Mouse (Mus musculus): ENCODE measurements around the gene Cryba2.

Cryba2 gene

DNA sequence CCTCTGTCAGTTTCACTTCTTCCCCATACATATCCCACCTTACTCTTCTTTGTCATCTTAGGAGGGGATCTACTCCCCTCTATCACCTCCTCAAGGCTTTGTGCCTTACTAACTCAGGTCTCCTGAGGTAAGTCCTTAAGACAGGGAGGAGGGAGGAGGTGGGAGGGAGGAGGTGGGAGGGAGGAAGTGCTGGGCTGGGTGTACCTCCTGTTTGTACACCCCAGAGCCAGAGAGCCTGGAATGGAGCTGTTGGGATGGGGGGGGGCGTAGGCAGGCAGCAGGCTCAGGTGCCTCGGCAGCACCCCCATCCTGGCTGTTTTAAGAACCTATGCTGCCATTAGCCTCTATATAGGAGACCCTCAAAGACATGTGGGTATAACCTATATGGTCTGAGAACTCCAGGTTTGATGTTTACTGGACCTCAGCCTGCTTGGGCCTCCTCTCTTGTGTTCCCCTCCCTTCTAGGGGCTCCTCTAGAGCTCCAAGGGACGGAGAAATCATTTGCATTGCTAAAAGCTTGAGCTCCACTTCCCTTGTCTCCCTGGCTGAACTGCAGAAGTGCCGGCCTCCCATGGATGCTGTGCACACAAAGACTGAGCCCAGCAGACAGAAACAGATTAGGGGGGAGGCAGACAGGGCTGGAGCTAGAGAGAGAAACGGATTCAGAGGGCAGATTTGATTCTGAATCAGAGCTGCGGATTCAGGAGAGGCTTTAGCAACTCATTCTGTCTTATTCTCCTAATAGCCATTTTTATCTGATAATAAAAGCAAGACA, 41.8 kb downstream of the Cryba2 start:
- in situ Hi-C loops (cut with MboI, MseI), result loop anchor here in 1 of 2 experiments (10.0 kb wide), 1 partner anchor 274 kb away; the partner anchor contains the start of gene Nhej1

DNA sequence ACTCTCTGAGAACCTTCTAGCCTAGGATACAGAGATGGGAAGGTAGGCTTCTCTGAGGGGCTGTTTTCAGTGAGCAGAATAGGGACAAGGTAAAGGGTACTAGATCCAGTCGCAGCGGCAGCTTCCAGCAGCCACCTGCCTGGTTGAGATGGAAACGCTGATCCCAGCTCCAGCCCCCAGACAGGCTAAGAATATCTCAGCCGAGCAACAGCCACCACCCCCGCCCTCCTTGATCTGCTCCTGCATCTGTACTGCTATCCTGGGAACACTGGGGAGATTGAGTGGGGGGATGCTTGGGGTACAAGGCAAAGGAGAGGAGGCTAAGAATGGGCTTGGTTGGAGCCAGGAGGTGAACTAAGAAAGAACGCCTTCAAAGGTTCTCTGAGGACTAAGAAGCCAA, 42.7 kb downstream of the Cryba2 start:
- in situ Hi-C loops (cut with MboI, MseI), result loop anchor here in 1 of 2 experiments (10.0 kb wide), 1 partner anchor 275 kb away; the partner anchor contains the start of gene Nhej1

- in situ Hi-C loops (cut with MboI, MseI), result no loop called here
These were observed 44.0 kb downstream of the Cryba2 start for GRCm38 (mm10) chr1:74848946-74849345.

DNA sequence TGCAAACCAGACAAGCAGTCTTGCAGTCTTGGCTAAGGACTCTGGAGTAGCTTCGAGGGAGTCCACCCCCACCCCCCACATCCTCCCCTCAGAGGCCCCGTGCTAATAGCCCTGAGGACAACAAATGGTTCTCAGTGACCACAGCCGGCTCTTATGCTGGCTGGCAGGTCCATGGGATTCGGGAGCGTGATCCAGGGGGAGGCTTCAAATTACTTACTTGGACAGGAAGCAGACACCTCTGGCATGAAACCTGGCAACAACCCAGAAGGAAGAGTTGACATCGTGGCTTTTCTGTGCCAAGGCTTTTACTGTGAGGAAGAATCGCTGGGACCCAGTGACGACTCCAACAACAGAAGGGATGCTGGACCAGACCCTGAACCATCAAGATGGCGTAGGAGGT, 46.6 kb downstream of the Cryba2 start:
- in situ Hi-C loops (cut with MboI, MseI), result no loop called here

DNA sequence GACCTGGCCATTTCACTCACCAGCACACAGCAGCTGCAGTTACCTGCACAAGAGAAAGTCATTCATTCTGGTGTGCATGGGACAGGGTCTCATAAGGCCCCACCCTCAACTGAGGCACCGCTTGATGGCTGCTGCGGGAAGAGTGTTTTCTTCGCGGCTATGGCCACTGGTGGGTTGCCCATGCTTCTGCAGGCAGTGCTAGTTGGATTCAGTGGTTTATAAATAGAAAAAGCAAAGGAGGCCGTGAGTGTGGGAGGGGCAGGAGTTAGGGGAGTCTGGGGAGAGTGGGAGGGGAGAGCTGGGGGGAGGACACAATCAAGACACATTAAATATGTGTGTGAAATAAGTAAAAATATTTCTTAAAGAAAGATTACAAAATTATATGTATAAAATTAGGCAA, 49.9 kb downstream of the Cryba2 start:
- in situ Hi-C loops (cut with MboI, MseI), result no loop called here

All from T-helper 17 cell (primary cell).